Mouse (Mus musculus) cerebellum, postnatal 25 days (tissue): Measurements from ENCODE around the gene Rundc3b.

ENCODE experiments used
- DNase-seq, 2 experiments: peaks; one replicate each; pipeline ENCODE4 v3.0.0; 2021; ENCODE audit warnings: mixed read lengths in 2 of 2

Gene Rundc3b

GRCm38 (mm10) chr5:8622596-8623231 is at the start of gene Rundc3b:
Gene Rundc3b (minus strand): TSS chr5:8622952.
- DNase-seq, result peak; percentile 96 to 97

DNA sequence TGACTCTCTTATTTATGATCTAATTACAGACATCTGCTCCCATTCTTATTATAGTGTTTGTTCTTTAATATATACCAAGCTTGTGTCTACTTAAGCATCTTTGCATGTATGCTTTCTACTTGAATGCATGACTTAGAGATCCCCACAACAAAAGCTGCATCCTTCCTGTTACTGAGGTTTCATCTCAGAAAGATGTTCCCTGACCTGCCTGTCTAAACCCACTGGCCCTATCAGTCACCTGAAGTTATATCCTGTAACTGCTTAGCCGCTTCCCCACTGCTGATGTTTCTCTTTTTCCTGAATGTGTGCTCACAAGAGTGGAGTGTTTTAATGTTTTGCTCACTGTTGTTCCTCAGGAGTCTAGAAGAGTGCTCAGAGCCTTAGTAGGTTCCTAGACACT is 46.9 kb upstream of the Rundc3b start:
- DNase-seq, result no peak

DNA sequence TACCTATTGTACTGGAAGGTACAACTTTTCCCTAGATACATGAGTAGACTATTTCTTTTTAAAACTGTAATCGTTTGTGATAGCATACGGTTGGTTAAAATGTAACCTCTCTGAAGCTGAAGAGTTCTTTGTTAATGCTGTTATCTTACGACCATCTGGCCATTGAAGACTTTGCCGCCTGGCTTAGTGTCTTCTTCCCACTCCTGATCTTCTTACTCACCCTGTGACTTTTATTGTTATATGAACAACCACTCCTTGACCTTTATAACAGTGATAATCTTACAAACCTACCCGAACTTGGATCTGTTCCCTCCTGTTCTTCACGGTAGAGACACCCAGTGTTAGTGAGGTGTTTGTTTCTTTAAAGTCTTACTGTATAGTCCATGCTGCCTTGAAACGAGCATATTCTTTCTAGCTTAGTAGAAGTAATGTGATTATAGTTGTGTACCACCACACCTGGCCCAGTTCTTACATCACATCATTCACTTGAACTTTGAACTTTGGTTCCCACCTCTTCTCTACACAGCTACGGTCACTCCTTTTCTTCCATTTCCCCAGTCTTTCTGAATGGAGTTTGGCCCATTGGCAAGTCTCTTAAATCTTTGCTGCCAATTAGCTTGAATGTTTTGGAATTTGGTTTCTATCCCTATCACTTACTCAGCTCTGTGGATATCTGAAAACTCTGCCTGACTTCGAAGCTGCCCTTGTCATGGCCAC is 45.2 kb upstream of the Rundc3b start:
- DNase-seq, result no peak

DNA sequence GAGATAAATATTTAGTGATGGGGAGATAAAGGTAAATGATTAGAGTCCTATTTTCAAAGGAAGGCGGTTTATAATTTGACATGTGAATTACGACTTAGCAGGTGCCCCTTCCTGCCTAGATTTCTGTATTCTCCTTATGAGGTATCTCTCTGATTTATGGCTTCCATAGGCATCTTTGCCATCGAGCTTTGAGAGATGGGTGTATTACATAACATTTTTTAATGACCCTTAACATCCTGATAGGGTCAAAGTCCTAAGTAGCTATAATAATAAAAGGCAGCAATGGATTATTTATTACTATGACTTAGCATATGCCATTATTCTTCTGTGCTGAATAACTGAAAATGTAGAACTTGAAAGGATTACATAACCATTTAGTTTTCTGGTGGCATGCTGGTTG is 41.9 kb upstream of the Rundc3b start:
- DNase-seq, result no peak

DNA sequence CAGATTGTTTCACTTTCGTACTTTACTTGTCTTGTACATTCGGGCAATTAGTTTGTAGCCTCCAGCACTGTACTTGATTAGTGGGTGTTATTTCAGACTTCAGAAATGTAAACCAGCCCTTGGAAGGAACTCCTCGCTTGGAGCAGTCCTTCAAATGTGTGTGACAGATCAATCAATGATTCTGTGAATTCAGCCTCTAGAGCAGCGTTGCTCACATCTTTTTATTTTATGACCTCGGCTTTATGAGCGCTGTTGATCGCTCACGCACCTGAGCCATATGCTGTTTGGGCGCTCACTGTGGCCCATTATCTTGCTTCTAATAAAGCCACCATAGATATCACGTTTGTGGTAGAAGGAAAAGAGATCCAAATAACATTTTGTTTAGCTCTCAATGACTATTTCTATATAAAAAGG is 38.0 kb upstream of the Rundc3b start:
- DNase-seq, result no peak

DNA sequence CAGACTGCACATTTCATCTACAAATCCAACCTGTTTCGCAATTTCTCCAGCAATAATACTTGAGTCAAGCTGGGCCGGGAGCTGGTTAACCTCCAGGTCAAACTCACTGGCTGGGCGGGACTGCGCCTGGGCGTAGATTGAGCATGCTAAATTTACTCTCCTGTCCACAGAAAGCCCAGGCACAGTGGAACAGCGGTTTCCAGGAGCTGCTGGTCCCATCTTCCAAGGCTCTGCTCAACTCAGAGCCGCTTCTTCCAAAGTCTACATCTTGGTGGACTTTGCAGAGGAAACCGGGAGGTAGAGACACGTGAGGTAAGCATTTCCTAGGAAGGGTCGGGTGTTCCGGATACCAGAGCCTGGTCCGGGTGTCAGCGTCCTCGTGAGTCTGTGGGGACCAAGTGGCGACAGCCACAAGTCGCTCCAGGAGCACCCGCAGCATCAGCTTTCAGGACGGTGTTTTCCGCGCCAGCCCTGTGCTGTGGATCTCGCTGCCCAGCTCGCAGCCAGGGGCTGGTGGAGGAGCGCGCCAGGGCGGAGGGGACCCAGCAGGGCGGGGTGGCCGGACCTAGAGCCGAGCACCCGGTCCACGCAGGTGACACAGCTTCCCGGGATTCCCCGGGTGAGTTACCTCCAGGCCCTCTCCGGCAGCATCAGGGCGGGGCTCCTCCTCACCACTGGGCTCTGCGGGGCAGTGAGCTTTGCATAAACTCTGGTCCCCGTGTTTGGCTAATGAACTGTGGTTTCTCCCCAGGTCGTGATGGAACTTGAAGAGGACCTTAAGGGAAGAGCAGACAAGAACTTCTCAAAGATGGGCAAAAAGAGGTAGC is 37.4 kb upstream of the Rundc3b start, which contains the start of gene Abcb1a:
Gene Abcb1a (plus strand): TSS at position 167 of the 827 bp plus-strand sequence.
- peak; percentile 17 to 33 for DNase-seq

- DNase-seq, result no peak
Observed at GRCm38 (mm10) chr5:8652085-8652484, 29.3 kb upstream of the Rundc3b start.

- DNase-seq, result no peak
Observed at GRCm38 (mm10) chr5:8648774-8649173, 26.0 kb upstream of the Rundc3b start.

GRCm38 (mm10) chr5:8648300-8648699 is 25.5 kb upstream of the Rundc3b start:
- DNase-seq, result no peak

DNA sequence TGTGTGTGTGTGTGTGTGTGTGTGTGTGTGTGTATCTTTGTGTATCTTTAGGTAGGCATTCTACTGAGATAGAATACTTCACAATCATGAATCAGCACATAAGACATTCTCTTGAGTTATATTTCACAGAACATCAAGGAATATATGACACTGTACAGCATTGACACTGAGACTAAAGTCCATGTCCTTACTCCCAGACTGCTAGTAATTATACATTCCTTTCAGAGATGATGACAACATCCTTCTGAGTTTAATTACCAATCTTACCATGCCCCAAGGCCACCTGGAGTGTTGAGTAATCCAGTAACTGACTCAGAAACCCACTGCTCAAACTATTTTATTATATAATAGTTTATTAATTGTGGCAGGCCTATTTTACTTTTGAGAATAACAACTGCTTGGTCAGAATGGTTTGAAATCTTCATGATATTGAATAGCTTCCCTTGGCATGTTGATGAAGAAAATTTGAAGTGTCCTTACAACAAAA is 11.8 kb upstream of the Rundc3b start:
- no peak for DNase-seq

GRCm38 (mm10) chr5:8632901-8633300 is 10.1 kb upstream of the Rundc3b start:
- DNase-seq, result no peak

DNA sequence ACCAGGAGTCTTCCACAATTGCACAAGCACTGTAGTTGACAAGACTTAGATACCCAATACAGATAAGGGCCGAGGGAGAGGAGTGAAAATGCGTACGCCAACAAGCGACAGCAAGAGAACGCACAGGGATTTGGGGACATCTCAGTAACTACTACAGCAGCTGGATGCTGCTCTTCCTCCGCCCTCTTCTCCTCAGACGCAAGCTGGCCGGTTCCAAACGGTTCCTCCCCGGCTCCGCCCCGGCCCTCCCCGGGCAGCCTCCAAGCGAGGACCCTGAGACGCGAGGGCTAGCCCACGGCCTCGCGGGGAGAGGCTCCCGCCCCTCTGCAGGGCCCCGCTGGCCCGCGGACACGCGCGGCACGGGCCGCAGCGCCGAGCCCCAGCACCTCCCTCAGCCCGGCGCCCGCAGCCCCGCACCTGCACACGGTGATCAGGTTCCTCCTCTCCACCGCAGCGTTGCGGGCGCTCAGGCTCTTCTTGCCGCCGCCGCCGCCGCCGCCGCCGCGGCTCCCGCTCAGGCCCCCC is 619 bp downstream of the Rundc3b start:
- DNase-seq, result peak; percentile 76

DNA sequence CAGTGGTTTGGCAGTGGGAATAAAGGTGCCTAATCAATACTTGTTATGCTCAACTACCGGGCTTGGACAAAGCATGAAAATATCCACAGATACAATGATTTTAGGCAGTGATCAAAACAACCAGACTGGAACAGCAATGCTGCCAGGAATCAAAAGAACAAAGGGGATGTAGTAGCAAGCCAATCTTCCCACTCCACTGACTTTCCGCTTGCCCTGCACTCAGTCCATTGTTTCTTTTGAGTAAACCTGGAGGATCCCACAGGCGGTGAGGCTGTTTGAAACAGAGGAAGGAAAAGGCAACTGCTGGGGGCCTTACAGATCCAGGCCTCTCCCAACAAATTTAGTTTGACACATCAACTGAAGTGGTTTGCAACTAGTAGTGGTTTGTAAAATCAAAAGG is 51.6 kb downstream of the Rundc3b start:
- no peak for DNase-seq

- no peak for DNase-seq
Observed at GRCm38 (mm10) chr5:8566867-8567266, 55.9 kb downstream of the Rundc3b start.

DNA sequence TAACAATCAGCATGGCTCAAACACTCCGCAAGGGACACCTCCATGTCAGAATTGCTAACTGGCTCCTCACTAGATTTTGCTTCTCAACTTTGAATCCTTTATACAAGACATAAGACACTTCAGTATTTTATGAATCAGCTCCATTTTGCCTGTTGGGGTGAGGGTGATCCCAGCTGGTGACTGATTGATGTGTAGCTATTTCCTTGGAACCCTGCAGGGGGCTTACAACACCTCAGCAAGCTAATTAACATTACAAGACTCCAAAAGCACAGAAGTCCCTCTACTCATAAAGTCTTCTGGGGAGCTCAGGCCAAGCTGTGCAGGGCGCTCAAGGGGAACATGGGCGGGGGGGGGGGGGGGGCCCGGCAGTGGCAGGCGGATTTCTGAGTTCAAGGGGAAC is 78.2 kb downstream of the Rundc3b start:
- DNase-seq, result no peak

DNA sequence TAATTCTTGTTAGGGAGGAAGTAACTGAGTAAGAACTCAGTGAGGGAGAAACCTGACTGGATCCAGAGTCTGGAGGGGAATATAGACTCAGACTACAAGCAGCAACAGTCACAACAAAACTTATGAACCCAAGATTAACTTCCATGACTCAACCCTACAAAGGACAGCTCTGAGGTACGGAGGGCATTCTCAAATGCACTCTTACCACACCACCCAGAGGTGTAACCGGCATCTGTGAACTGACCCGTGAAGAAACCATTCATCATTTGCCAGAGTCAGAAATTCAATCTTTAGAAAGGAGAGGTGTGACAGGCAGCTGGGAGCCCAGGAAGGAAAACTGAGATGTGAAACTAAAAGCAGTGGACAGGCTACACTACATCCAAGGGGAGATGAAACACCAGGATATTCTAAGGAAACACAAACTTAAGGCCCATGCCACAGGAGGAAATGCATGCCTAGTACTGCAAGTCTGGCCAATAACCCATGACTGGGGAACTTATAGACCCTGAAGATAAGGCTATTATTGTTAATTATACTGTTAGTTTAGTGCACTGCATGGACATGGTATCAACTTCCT is 80.0 kb downstream of the Rundc3b start:
- DNase-seq, result no peak

DNA sequence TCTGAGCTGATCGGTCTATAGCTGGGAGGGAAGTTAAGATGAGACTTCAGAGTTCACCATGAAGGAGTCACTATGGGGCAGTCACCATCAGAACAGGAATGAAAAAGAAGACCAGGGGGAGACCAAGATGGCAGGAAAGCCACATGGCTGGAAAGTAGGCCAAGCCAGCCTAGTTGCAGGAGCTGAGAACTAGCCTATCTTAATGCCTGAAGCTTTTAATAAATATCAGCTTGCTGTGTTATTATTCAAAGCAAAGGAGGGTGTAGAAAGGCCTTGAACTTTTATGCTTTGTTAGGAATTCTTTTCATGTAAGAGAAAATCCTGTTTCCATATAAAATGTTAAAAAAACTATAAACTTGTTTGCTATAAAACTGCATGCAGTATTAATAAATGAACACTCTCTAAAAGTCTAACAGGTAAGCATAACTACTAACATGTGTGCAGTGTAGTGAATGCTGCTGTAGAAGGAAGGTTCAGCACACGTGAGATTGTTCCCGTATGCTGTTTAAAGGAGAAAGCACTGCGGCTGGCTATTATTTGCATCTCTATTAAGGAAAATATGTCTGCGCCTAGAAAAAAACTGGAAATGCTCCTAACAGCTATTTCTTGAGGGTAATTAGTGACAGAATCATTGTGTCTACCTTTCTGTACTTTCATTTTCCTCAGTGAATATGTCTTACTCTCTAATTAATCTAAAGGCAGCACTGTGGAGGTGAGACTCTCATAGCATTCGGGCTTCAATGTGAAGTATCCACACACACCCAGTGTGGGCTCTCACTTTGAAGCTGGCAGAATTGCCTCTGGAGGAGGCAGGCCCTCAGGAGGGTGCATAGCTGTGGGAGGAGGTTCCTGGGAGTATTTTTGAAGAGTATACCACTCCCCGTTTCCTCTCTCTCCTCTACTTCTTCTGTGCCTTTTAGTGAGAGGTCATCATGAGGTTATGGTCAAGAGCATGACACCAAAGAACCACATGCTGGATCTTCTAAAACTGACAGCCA is 81.3 kb downstream of the Rundc3b start:
- DNase-seq, result no peak

DNA sequence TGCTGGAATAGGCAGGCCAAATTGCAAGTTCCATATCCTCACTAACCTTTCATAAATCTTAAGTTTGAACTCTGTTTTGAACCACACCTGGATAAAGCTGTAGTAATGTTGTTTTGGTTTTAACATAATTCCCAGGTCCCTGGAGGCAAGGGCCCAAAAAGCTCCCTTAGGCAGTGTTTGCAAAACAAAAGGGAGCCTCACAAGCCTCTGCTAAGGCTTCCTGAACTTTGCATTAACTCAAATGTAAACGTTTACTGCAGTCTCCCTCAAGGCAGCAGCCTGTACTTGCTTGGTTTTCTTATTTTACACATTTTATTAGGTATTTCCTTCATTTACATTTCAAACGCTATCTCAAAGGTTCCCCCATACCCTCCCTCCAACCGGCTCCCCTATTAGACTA is 103.7 kb downstream of the Rundc3b start:
- DNase-seq, result no peak

GRCm38 (mm10) chr5:8491778-8492177 is 131.0 kb downstream of the Rundc3b start:
- DNase-seq, result no peak

DNA sequence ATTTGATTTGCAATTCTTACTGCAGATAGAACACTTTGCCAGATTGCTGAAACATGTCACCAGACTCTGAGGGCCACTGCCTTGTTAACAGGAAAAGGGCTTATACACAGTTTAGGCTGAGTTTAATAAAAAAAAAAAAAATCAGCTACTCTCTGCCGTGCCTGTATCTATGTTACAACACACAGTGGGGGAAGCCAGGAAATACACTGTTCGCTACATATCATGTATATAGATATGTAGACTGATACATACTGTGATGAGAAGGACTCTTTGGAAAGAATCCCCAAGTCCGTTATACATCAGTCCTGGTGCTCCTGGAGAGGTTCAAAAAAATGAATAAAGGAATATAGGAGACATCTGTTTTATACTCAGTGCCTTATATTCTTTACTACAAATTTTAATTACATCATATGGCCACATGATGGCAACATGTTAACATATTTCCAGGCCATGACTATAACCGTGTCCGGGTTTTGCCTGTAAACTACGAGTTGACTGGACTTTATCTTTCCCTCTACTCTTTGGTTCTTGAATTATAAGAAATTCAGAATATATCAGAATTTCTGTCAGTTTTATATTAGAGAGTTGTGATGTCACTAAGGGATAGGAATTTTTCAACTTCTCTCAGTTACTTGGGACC is 133.2 kb downstream of the Rundc3b start:
- DNase-seq, result peak in 1 of 2 experiments; percentile 13

- no peak for DNase-seq
Observed at GRCm38 (mm10) chr5:8488701-8489297, 134.0 kb downstream of the Rundc3b start.
